Mouse (Mus musculus) MEL (cell line): ENCODE measurements at regions not wholly inside any gene's neighbourhood (a gene's known extent, or its start where the extent isn't known, plus 50 kb on each side); places are given as distances from the start of the nearest gene placed in this dataset.

Source experiments
- DNase-seq: peaks from one replicate; pipeline ENCODE4 v3.0.0; 2011; ENCODE audit warnings: low read depth, low spot score
- H3K27ac ChIP-seq: 2 replicates; pipeline ENCODE4 v1.5.1; 2012; ENCODE audit warnings: low read depth, mild to moderate bottlenecking, control low read depth, low read length, moderate library complexity; ENCODE audit not compliant: control insufficient read depth
- H3K27me3 ChIP-seq, 2 experiments: fragments of 150-350 bp in 1 of 2; sonication (generic) in 1 of 2; 2 replicates each; pipeline ENCODE4 v1.6.1; 2012; ENCODE audit warnings: low read length in 2 of 2, mild to moderate bottlenecking in 2 of 2, improper control_type of control experiment in 1 of 2, moderate library complexity in 1 of 2; ENCODE audit not compliant: insufficient read depth in 2 of 2, control insufficient read depth in 1 of 2
- H3K36me3 ChIP-seq, 2 experiments: 2 replicates each; pipeline ENCODE4 v1.6.1; 2012 to 2014; ENCODE audit warnings: low read length in 2 of 2, improper control_type of control experiment in 1 of 2, inconsistent platforms in 1 of 2, mild to moderate bottlenecking in 1 of 2; ENCODE audit not compliant: insufficient read depth in 2 of 2, control insufficient read depth in 1 of 2
- H3K4me1 ChIP-seq, 2 experiments: fragments of 150-350 bp in 1 of 2; sonication (generic) in 1 of 2; 2 replicates each; pipeline ENCODE4 v1.6.1; 2012; ENCODE audit warnings: low read length in 2 of 2, improper control_type of control experiment in 1 of 2, mild to moderate bottlenecking in 1 of 2; ENCODE audit not compliant: insufficient read depth in 2 of 2, control insufficient read depth in 1 of 2
- H3K4me3 ChIP-seq, 2 experiments: fragments of 150-350 bp in 1 of 2; sonication (generic) in 1 of 2; 2 replicates each; pipeline ENCODE4 v1.5.1; 2012; ENCODE audit warnings: low read depth in 2 of 2, low read length in 2 of 2, mild to moderate bottlenecking in 2 of 2, moderate library complexity in 2 of 2, control low read depth in 1 of 2, improper control_type of control experiment in 1 of 2; ENCODE audit not compliant: control insufficient read depth in 1 of 2, insufficient read depth in 1 of 2
- H3K79me2 ChIP-seq: 2 replicates; pipeline ENCODE4 v1.6.1; 2012; ENCODE audit warnings: mild to moderate bottlenecking, low read length, moderate library complexity; ENCODE audit not compliant: control insufficient read depth, poor library complexity, insufficient read depth
- H3K9ac ChIP-seq: 2 replicates; pipeline ENCODE4 v1.6.1; 2012; ENCODE audit warnings: low read depth, mild to moderate bottlenecking, control low read depth, low read length, moderate library complexity; ENCODE audit not compliant: control insufficient read depth, poor library complexity, severe bottlenecking
- H3K9me3 ChIP-seq: fragments of 150-350 bp; sonication (generic); replicated peaks from 2 replicates; pipeline ENCODE4 v1.6.1; 2012; ENCODE audit warnings: mild to moderate bottlenecking, low read length, improper control_type of control experiment, moderate library complexity; ENCODE audit not compliant: insufficient read depth
- BHLHE40 ChIP-seq: IDR thresholded peaks from 2 replicates; pipeline ENCODE4 v1.6.1; 2012; ENCODE audit warnings: low read depth, mild to moderate bottlenecking, inconsistent platforms, low read length, improper control_type of control experiment, borderline replicate concordance
- CHD1 ChIP-seq: IDR thresholded peaks from 2 replicates; pipeline ENCODE4 v1.6.1; 2012; ENCODE audit warnings: low read depth, mild to moderate bottlenecking, inconsistent platforms, low read length, improper control_type of control experiment
- ELF1 ChIP-seq: IDR thresholded peaks from 2 replicates; pipeline ENCODE4 v1.6.1; 2014; ENCODE audit warnings: low read depth, mild to moderate bottlenecking, inconsistent platforms, low read length, improper control_type of control experiment, moderate library complexity
- EP300 ChIP-seq, 2 experiments: IDR thresholded peaks; 2 replicates each; pipeline ENCODE4 v1.6.1; 2011; ENCODE audit warnings: improper control_type of control experiment in 2 of 2, low read length in 2 of 2, low read depth in 1 of 2, mild to moderate bottlenecking in 1 of 2
- GABPA ChIP-seq: IDR thresholded peaks from 2 replicates; pipeline ENCODE4 v1.6.1; 2012; ENCODE audit warnings: low read depth, mild to moderate bottlenecking, inconsistent platforms, low read length, improper control_type of control experiment, moderate library complexity
- GATA1 ChIP-seq: IDR thresholded peaks from 2 replicates; pipeline ENCODE4 v1.6.1; 2011; ENCODE audit warnings: low read depth, low read length, improper control_type of control experiment
- HCFC1 ChIP-seq: IDR thresholded peaks from 2 replicates; pipeline ENCODE4 v1.6.1; 2012; ENCODE audit warnings: low read depth, mild to moderate bottlenecking, inconsistent platforms, low read length, improper control_type of control experiment, moderate library complexity
- JUND ChIP-seq: IDR thresholded peaks from 2 replicates; pipeline ENCODE4 v1.6.1; 2011; ENCODE audit warnings: low read depth, mild to moderate bottlenecking, improper control_type of control experiment, low read length
- KAT2A ChIP-seq: conservative IDR thresholded peaks from 2 replicates; pipeline ENCODE4 v1.6.1; 2012; ENCODE audit warnings: low read depth, low read length, improper control_type of control experiment, inconsistent platforms
- MAX ChIP-seq: IDR thresholded peaks from 2 replicates; pipeline ENCODE4 v1.6.1; 2011; ENCODE audit warnings: low read length, improper control_type of control experiment
- MXI1 ChIP-seq: IDR thresholded peaks from 2 replicates; pipeline ENCODE4 v1.6.1; 2011; ENCODE audit warnings: mild to moderate bottlenecking, low read depth, low read length, improper control_type of control experiment
- MYC ChIP-seq: IDR thresholded peaks from 2 replicates; pipeline ENCODE4 v1.6.1; 2011; ENCODE audit warnings: low read depth, mild to moderate bottlenecking, low read length, improper control_type of control experiment, moderate library complexity
- NELFE ChIP-seq: IDR thresholded peaks from 2 replicates; pipeline ENCODE4 v1.6.1; 2011; ENCODE audit warnings: low read depth, low read length, improper control_type of control experiment
- POLR2A ChIP-seq, 2 experiments: IDR thresholded peaks; 2 replicates each; pipeline ENCODE4 v1.6.1; 2011 to 2012; ENCODE audit warnings: low read length in 2 of 2, mild to moderate bottlenecking in 2 of 2, control low read depth in 1 of 2, improper control_type of control experiment in 1 of 2, low read depth in 1 of 2, moderate library complexity in 1 of 2; ENCODE audit not compliant: control insufficient read depth in 1 of 2, insufficient read depth in 1 of 2, poor library complexity in 1 of 2
- RAD21 ChIP-seq: IDR thresholded peaks from 2 replicates; pipeline ENCODE4 v1.6.1; 2011; ENCODE audit warnings: mild to moderate bottlenecking, low read depth, low read length, improper control_type of control experiment
- RCOR1 ChIP-seq: IDR thresholded peaks from 2 replicates; pipeline ENCODE4 v1.6.1; 2012; ENCODE audit warnings: low read depth, mild to moderate bottlenecking, inconsistent platforms, low read length, improper control_type of control experiment
- SIN3A ChIP-seq: IDR thresholded peaks from 2 replicates; pipeline ENCODE4 v1.6.1; 2012; ENCODE audit warnings: low read length, improper control_type of control experiment, inconsistent platforms
- SMC3 ChIP-seq: IDR thresholded peaks from 2 replicates; pipeline ENCODE4 v1.6.1; 2011; ENCODE audit warnings: low read depth, low read length, improper control_type of control experiment
- TAL1 ChIP-seq: IDR thresholded peaks from 2 replicates; pipeline ENCODE4 v1.6.1; 2012; ENCODE audit warnings: mild to moderate bottlenecking, inconsistent platforms, low read length, moderate library complexity, mixed read lengths
- TBP ChIP-seq: IDR thresholded peaks from 2 replicates; pipeline ENCODE4 v1.8.0; 2011; ENCODE audit warnings: low read depth, low read length, improper control_type of control experiment
- TCF12 ChIP-seq: IDR thresholded peaks from 2 replicates; pipeline ENCODE4 v1.6.1; 2014; ENCODE audit warnings: low read depth, mild to moderate bottlenecking, inconsistent platforms, low read length, improper control_type of control experiment, moderate library complexity
- UBTF ChIP-seq: IDR thresholded peaks from 2 replicates; pipeline ENCODE4 v1.6.1; 2012; ENCODE audit warnings: low read depth, mild to moderate bottlenecking, inconsistent platforms, low read length, improper control_type of control experiment, moderate library complexity, borderline replicate concordance; ENCODE audit not compliant: insufficient read depth
- USF2 ChIP-seq, 2 experiments: IDR thresholded peaks; 2 replicates each; pipeline ENCODE4 v1.6.1; 2011 to 2012; ENCODE audit warnings: improper control_type of control experiment in 2 of 2, low read length in 2 of 2, borderline replicate concordance in 1 of 2, inconsistent platforms in 1 of 2, low read depth in 1 of 2, mild to moderate bottlenecking in 1 of 2; ENCODE audit not compliant: insufficient read depth in 1 of 2
- ZC3H11A ChIP-seq: IDR thresholded peaks from 2 replicates; pipeline ENCODE4 v1.6.1; 2012; ENCODE audit warnings: low read depth, mild to moderate bottlenecking, inconsistent platforms, low read length, improper control_type of control experiment
- ZMIZ1 ChIP-seq: IDR thresholded peaks from 2 replicates; pipeline ENCODE4 v1.6.1; 2012; ENCODE audit warnings: low read depth, mild to moderate bottlenecking, inconsistent platforms, low read length, improper control_type of control experiment, moderate library complexity

- Histone ChIP-seq H3K36me3 (peaks cover 0 to 7% of the 10 kb centered on the region in 2 experiments; a peak in 2 of 4 replicates), H3K4me1 (peaks cover 0 to 24% of the 10 kb centered on the region in 2 experiments; a peak in 2 of 4 replicates), H3K9me3 (no peaks in the 10 kb centered on the region)
- TF ChIP-seq ELF1 (no peak), MAX (0 out of 2 replicates have a peak, but pooled peaks have one; percentile 12), TBP (no peak), EP300 (IDR thresholded peaks at IDR 0.05; ENCODE audit: low read depth in 1 of 2, low read length in 2 of 2) (0 out of 4 replicates have a peak, but pooled peaks of 1 of the 2 experiments have one; percentile 4), KAT2A (no peak), MXI1 (no peak; the same call in none of the 2 replicates), SIN3A (peak; percentile 49), ZMIZ1 (no peak)
- TF ChIP-seq, all 39 proteins: peak for 3
- H3K4me3 ChIP-seq = peak overlapping the region; percentile 83 to 93
- H3K27ac ChIP-seq = peak overlapping the region; percentile 61
- peaks cover 2% of the 10 kb centered on the region; the same call in 1 of the 2 replicates for H3K79me2 ChIP-seq
- DNase-seq = peak; percentile 73
- peak overlapping the region; percentile 88 for H3K9ac ChIP-seq
- no peaks in the 10 kb centered on the region for H3K27me3 ChIP-seq
Measured at GRCm38 (mm10) chr17:83276000-83276891, 61.2 kb downstream of the Pkdcc start.

- peak; percentile 72 for DNase-seq
- peak overlapping the region; percentile 83 to 93 for H3K4me3 ChIP-seq
- no peaks in the 10 kb centered on the region for H3K27me3 ChIP-seq
- TF ChIP-seq ELF1 = peak; percentile 43; the same call in 1 of the 2 replicates
- TF ChIP-seq ZMIZ1 = no peak
- peak; percentile 1; the same call in 1 of the 2 replicates for TF ChIP-seq SMC3
- no peak for TF ChIP-seq GABPA
- TF ChIP-seq MAX = 0 out of 2 replicates have a peak, but pooled peaks have one; percentile 38
- TF ChIP-seq GATA1 = 0 out of 2 replicates have a peak, but pooled peaks have one; percentile 2
- TF ChIP-seq HCFC1 = 0 out of 2 replicates have a peak, but pooled peaks have one; percentile 20
- no peak for TF ChIP-seq USF2 (IDR thresholded peaks at IDR 0.05; ENCODE audit: borderline replicate concordance in 1 of 2, insufficient read depth in 1 of 2, low read depth in 1 of 2, low read length in 2 of 2)
- TF ChIP-seq RCOR1 = no peak
- no peak for TF ChIP-seq ZC3H11A
- TF ChIP-seq RAD21 = no peak
- peak; percentile 6; the same call in 1 of the 2 replicates for TF ChIP-seq SIN3A
- no peak for TF ChIP-seq MYC
- no peak for TF ChIP-seq CHD1
- TF ChIP-seq NELFE = peak; percentile 22; the same call in 1 of the 2 replicates
- TF ChIP-seq TCF12 = peak; percentile 43; the same call in 1 of the 2 replicates
- peak; percentile 35; the same call in 1 of the 2 replicates for TF ChIP-seq MXI1
- no peak for TF ChIP-seq JUND
- TF ChIP-seq UBTF = no peak
- no peak for TF ChIP-seq POLR2A (IDR thresholded peaks at IDR 0.05; ENCODE audit: control insufficient read depth in 1 of 2, insufficient read depth in 1 of 2, low read depth in 1 of 2, low read length in 2 of 2, poor library complexity in 1 of 2)
- TF ChIP-seq EP300 (IDR thresholded peaks at IDR 0.05; ENCODE audit: low read depth in 1 of 2, low read length in 2 of 2) = peak in 1 of 2 experiments; percentile 54; a peak in 3 of 4 replicates
- peak; percentile 82 for TF ChIP-seq TAL1
- no peak for TF ChIP-seq BHLHE40
Measured at GRCm38 (mm10) chr17:83277117-83277947, 62.2 kb downstream of the Pkdcc start.

More at GRCm38 (mm10) chr17:83277117-83277947, 62.2 kb downstream of the Pkdcc start:
- Histone ChIP-seq H3K9ac (peak overlapping the region; percentile 88), H3K27ac (peak overlapping the region; percentile 65), H3K4me1 (peaks cover 0 to 24% of the 10 kb centered on the region in 2 experiments; a peak in 2 of 4 replicates), H3K79me2 (peaks cover 2% of the 10 kb centered on the region; the same call in 1 of the 2 replicates), H3K36me3 (peaks cover 0 to 7% of the 10 kb centered on the region in 2 experiments; a peak in 2 of 4 replicates), H3K9me3 (no peaks in the 10 kb centered on the region)
